Mouse (Mus musculus) intestine, embryonic 15.5 days (tissue): ENCODE results near the gene Klk7. TPM values are rescaled to one million over a fixed set of nuclear protein-coding genes. Genes with fewer than 3 reads are reported as not detected.

ENCODE experiments used
- ATAC-seq: fragments of 200-750 bp; cut with Nextera tagmentation; 2 replicates; pipeline ENCODE4 v1.8.0; 2017; ENCODE audit warnings: moderate TSS enrichment, moderate library complexity
- H3K27ac ChIP-seq: fragments of 300-500 bp; sonication (generic); 2 replicates; pipeline ENCODE4 v1.5.1; 2015; ENCODE audit warnings: mild to moderate bottlenecking, inconsistent platforms
- H3K27me3 ChIP-seq: fragments of 300-500 bp; sonication (generic); replicated peaks from 2 replicates; pipeline ENCODE4 v1.6.1; 2015; ENCODE audit warnings: inconsistent platforms
- H3K36me3 ChIP-seq: fragments of 300-500 bp; sonication (generic); 2 replicates; pipeline ENCODE4 v1.6.1; 2015; ENCODE audit warnings: inconsistent platforms
- H3K4me1 ChIP-seq: fragments of 300-500 bp; sonication (generic); replicated peaks from 2 replicates; pipeline ENCODE4 v1.6.1; 2015; ENCODE audit warnings: inconsistent platforms
- H3K4me2 ChIP-seq: fragments of 300-500 bp; sonication (generic); replicated peaks from 2 replicates; pipeline ENCODE4 v1.6.1; 2015; ENCODE audit warnings: mild to moderate bottlenecking, inconsistent platforms
- H3K4me3 ChIP-seq: fragments of 300-500 bp; sonication (generic); replicated peaks from 2 replicates; pipeline ENCODE4 v1.5.1; 2015; ENCODE audit warnings: inconsistent platforms
- H3K9ac ChIP-seq: fragments of 300-500 bp; sonication (generic); 2 replicates; pipeline ENCODE4 v1.6.1; 2015; ENCODE audit warnings: inconsistent platforms
- H3K9me3 ChIP-seq: fragments of 300-500 bp; sonication (generic); 2 replicates; pipeline ENCODE4 v1.6.1; 2016; ENCODE audit warnings: inconsistent platforms
- WGBS: fragments of 180-500 bp; shearing (Covaris S2); methylation state at CpG from one replicate; pipeline ENCODE4 v1.1.7; 2015; 5-methylcytosine and 5-hydroxymethylcytosine counted together
- polyA plus RNA-seq: library from polyadenylated mRNA; unstranded; fragments of >200 nt; fragmentation: Nextera tagmentation; extraction: Ambion mirVana; gene quantifications from 2 replicates; pipeline ENCODE4 v1.2.1, GENCODE M21; 2015

The Klk7 gene
- polyA plus RNA-seq, 1 experiment from 2014 or later: not detected

DNA sequence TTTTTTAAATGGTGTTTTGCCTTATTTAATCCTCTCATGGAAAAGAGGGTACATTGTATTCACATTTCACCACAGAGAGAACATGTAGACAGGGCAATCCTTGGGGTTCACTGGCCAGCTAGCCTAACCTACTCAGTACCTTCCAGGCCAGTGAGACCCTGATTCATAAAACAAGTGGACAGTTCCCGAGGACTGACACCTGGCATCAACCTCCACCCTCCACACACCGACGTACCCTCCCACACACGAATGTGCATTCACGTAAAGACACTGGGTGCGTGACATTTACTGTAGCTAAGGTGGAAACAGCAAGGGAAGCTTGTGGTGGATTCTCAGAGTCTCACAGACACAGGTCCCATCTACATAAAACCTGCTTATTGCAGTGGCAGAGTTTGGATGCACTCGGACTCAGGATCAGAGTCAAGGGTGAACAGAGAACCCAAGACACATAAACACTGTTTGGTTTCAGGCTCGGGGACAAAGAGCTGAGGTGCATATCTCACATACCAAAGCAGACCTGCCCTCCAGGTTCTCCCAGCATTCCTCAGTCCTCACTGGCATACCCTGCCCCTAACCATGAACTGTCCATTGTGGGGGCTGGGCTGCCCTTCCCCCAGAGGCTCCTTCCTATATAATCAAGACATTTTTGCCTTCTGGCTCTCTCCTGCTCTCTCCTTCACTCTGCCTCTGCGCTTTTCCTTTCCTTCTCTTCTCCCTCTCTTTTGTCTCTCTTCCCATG lies 43.7 kb downstream of the Klk7 start:
- Histone ChIP-seq H3K4me3 (no peak overlapping the region), H3K27ac (no peak overlapping the region), H3K4me1 (no peaks in the 10 kb centered on the region), H3K36me3 (no peaks in the 10 kb centered on the region), H3K27me3 (no peaks in the 10 kb centered on the region), H3K4me2 (no peak overlapping the region), H3K9ac (no peak overlapping the region), H3K9me3 (no peaks in the 10 kb centered on the region)
- no peak for ATAC-seq
- WGBS: 66% methylated on average over 9 of the region's 9 CpGs

GRCm38 (mm10) chr7:43855709-43856108 lies 44.6 kb downstream of the Klk7 start:
- H3K4me2 ChIP-seq: no peak overlapping the region
- H3K4me1 ChIP-seq: no peaks in the 10 kb centered on the region
- no peak overlapping the region for H3K9ac ChIP-seq
- no peaks in the 10 kb centered on the region for H3K36me3 ChIP-seq
- 54% methylated on average over 3 of the region's 3 CpGs for WGBS
- no peak overlapping the region for H3K27ac ChIP-seq
- no peak overlapping the region for H3K4me3 ChIP-seq
- no peaks in the 10 kb centered on the region for H3K27me3 ChIP-seq
- no peak for ATAC-seq
- H3K9me3 ChIP-seq: no peaks in the 10 kb centered on the region

DNA sequence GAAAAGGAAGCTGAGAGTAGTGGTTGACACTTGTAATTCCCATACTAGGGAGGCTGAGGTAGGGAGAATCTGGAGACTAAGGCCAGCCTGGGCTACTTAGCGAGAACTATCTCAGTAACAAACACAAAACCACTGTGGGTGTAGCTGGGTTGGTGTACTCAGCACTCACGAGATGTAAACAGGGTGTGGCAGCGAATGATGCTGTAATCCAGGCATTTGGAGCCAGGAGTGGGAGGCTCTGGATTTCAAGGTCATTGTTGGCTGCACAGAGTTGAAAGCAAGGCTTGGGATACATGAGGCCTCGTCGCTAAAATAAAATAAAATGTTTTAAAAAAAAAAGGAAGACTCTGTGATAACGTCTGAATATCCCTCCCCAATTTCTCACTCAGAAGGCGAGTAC lies 45.2 kb downstream of the Klk7 start:
- 80% methylated on average over 7 of the region's 7 CpGs for WGBS
- no peak for ATAC-seq
- H3K27ac ChIP-seq: no peak overlapping the region

DNA sequence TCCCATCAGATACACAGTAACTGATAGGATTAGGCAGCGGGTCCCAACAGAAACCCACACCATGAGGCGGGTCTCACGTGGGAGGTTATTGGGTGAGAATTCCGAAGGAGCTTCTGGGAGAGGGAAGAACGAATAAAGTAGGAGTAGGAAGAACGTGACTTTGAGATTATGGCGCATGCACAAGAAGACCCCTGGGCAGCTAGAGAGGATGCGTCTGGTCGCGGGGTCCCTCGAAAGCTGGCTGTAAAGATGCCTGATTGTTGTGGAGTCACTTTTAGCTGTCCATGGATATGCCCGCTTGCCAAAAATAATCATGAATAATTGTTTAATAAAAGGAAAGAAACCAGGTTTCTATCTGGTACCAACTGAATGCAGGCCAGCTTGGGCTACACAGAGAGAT lies 46.4 kb downstream of the Klk7 start:
- H3K4me3 ChIP-seq: no peak overlapping the region
- H3K9me3 ChIP-seq: no peaks in the 10 kb centered on the region
- H3K4me1 ChIP-seq: no peaks in the 10 kb centered on the region
- H3K9ac ChIP-seq: no peak overlapping the region
- H3K27me3 ChIP-seq: no peaks in the 10 kb centered on the region
- H3K4me2 ChIP-seq: no peak overlapping the region
- ATAC-seq: no peak
- H3K36me3 ChIP-seq: no peaks in the 10 kb centered on the region
- H3K27ac ChIP-seq: no peak overlapping the region
- WGBS: 93% methylated on average over 12 of the region's 12 CpGs

More for the DNA sequence above, 45.2 kb downstream of the Klk7 start:
- no peaks in the 10 kb centered on the region for H3K27me3 ChIP-seq
- no peaks in the 10 kb centered on the region for H3K36me3 ChIP-seq
- H3K4me3 ChIP-seq: no peak overlapping the region
- H3K4me2 ChIP-seq: no peak overlapping the region
- H3K4me1 ChIP-seq: no peaks in the 10 kb centered on the region
- no peak overlapping the region for H3K9ac ChIP-seq
- no peaks in the 10 kb centered on the region for H3K9me3 ChIP-seq

DNA sequence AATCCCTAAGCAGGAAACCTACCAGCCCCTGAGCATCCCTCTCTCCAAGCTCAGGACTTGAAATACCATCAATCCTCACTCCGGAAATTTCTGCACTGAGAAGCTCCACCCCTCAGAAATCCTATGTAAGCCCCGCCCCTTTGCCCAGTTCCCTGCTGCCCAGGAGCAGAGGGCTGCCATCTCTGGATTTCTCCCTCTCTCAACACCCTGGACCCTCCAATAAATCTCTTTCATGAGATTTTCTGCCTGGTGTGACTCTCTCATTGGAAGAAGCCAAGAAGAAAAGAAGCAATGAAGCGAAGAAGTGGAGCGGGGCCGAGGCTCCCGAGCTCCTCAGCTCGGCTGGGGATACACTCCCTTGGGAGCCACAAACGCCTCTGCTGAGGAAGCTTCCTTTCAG lies 49.3 kb downstream of the Klk7 start:
- no peak overlapping the region for H3K4me2 ChIP-seq
- H3K9ac ChIP-seq: no peak overlapping the region
- H3K36me3 ChIP-seq: no peaks in the 10 kb centered on the region
- 82% methylated on average over 8 of the region's 8 CpGs for WGBS
- no peaks in the 10 kb centered on the region for H3K4me1 ChIP-seq
- no peak overlapping the region for H3K4me3 ChIP-seq
- H3K27me3 ChIP-seq: no peaks in the 10 kb centered on the region
- ATAC-seq: no peak
- no peak overlapping the region for H3K27ac ChIP-seq
- no peaks in the 10 kb centered on the region for H3K9me3 ChIP-seq

Other genes starting within 250 kb of the Klk7 start
- gene Zfp658, start 249.0 kb upstream of the Klk7 start, polyA plus RNA-seq: 2.7 and 2.8 TPM in 2 replicates
- gene Zfp719, start 231.7 kb upstream of the Klk7 start, polyA plus RNA-seq: 8.7 and 10.1 TPM in 2 replicates
- gene Zfp819, start 204.1 kb upstream of the Klk7 start, polyA plus RNA-seq: 0.09 TPM in 2 replicates
- 4.7 and 5.2 TPM in 2 replicates for gene Ceacam18, start 176.6 kb upstream of the Klk7 start, polyA plus RNA-seq
- gene Siglece, start 151.1 kb upstream of the Klk7 start, polyA plus RNA-seq: 1.6 and 1.8 TPM in 2 replicates
- 12.7 and 12.8 TPM in 2 replicates for gene Ctu1, start 139.3 kb upstream of the Klk7 start, polyA plus RNA-seq
- 0.15 TPM in 1 of 2 replicates, not detected in the other for gene Klk14, start 120.9 kb upstream of the Klk7 start, polyA plus RNA-seq
- 0.18 and 0.60 TPM in 2 replicates for gene Klk13, start 98.7 kb upstream of the Klk7 start, polyA plus RNA-seq
- not detected in 2 replicates for gene Klk12, start 42.4 kb upstream of the Klk7 start, polyA plus RNA-seq
- 0.46 and 0.58 TPM in 2 replicates for gene Klk11, start 36.7 kb upstream of the Klk7 start, polyA plus RNA-seq
- 3.0 and 3.4 TPM in 2 replicates for gene Klk10, start 30.3 kb upstream of the Klk7 start, polyA plus RNA-seq
- not detected in 2 replicates for gene Klk9, start 19.4 kb upstream of the Klk7 start, polyA plus RNA-seq
- gene Klk8, start 13.7 kb upstream of the Klk7 start, polyA plus RNA-seq: 14.5 and 15.1 TPM in 2 replicates
- gene Klk6, start 13.2 kb downstream of the Klk7 start, polyA plus RNA-seq: not detected in 2 replicates
- not detected in 2 replicates for gene Klk5, start 30.7 kb downstream of the Klk7 start, polyA plus RNA-seq
- not detected in 2 replicates for gene Klk4, start 69.9 kb downstream of the Klk7 start, polyA plus RNA-seq
- gene Klk15, start 122.4 kb downstream of the Klk7 start, polyA plus RNA-seq: not detected in 2 replicates
- 0.16 and 0.59 TPM in 2 replicates for gene Klk1b8, start 139.4 kb downstream of the Klk7 start, polyA plus RNA-seq
- not detected in 2 replicates for gene Klk1b1, start 155.5 kb downstream of the Klk7 start, polyA plus RNA-seq
- gene Klk1b9, start 164.8 kb downstream of the Klk7 start, polyA plus RNA-seq: not detected in 2 replicates
- not detected in 2 replicates for gene Klk1b11, start 184.6 kb downstream of the Klk7 start, polyA plus RNA-seq
- not detected in 2 replicates for gene Klk1b26, start 200.9 kb downstream of the Klk7 start, polyA plus RNA-seq
- gene Klk1b27, start 241.0 kb downstream of the Klk7 start, polyA plus RNA-seq: not detected in 2 replicates